Mouse (Mus musculus): ENCODE measurements around the gene Ndufaf1. TPM values are rescaled to one million over a fixed set of nuclear protein-coding genes. Genes with fewer than 3 reads are reported as not detected.
A peak's percentile ranks its signal among the peaks of the same experiment; 100 is the strongest.

The Ndufaf1 gene
- polyA plus RNA-seq, 2 experiments, result 18.8 to 44.0 TPM

GRCm38 (mm10) chr2:119618199-119618982 is 44.2 kb downstream of the Ndufaf1 start, which contains the start of the genes Nusap1 and Oip5:
Nusap1 (plus strand) TSS chr2:119618298.
Oip5 (minus strand) TSS chr2:119618469.
- peak within 1 kb of the TSS; percentile 57 for H3K9ac ChIP-seq (ENCODE audit: low read depth, low read length, severe bottlenecking)
- peak; percentile 99 for DNase-seq (ENCODE audit: low spot score)
- H3K27me3 ChIP-seq (ENCODE audit: control insufficient read depth, insufficient read depth, low read length), result no peaks in the 10 kb centered on the region
- no peaks in the 10 kb centered on the region for H3K9me3 ChIP-seq (ENCODE audit: control insufficient read depth, low read length)
- peak; percentile 100 for ATAC-seq (ENCODE audit: low FRiP score, low read depth)
- peaks cover 8% of the 10 kb centered on the region; the same call in 1 of the 2 replicates for H3K4me1 ChIP-seq (ENCODE audit: control insufficient read depth, insufficient read depth, low read length)
- peak; percentile 63; the same call in 1 of the 2 replicates for TF ChIP-seq POLR2A (IDR thresholded peaks at IDR 0.05; ENCODE audit: borderline replicate concordance, extremely low read depth, insufficient read depth, insufficient read length)
- H3K27ac ChIP-seq (replicated peaks; ENCODE audit: low read depth, low read length), result 0 out of 2 replicates have a peak within 1 kb of the TSS, but pooled peaks have one; percentile 53
- peak within 1 kb of the TSS; percentile 68 for H3K4me2 ChIP-seq (replicated peaks; ENCODE audit: low read depth, low read length, severe bottlenecking)
- peaks cover 1% of the 10 kb centered on the region for H3K36me3 ChIP-seq (ENCODE audit: control insufficient read depth, insufficient read depth, low read length)
- H3K4me3 ChIP-seq (replicated peaks; ENCODE audit: low read length), result peak within 1 kb of the TSS; percentile 65
- under 1% methylated on average over 55 of the region's 55 CpGs for WGBS

GRCm38 (mm10) chr2:119617841-119618198 is 44.8 kb downstream of the Ndufaf1 start:
- Histone ChIP-seq H3K4me1 (ENCODE audit: control insufficient read depth, insufficient read depth, low read length) (peaks cover 8% of the 10 kb centered on the region; the same call in 1 of the 2 replicates), H3K4me2 (replicated peaks; ENCODE audit: low read depth, low read length, severe bottlenecking) (peak overlapping the region; percentile 68), H3K36me3 (ENCODE audit: control insufficient read depth, insufficient read depth, low read length) (no peaks in the 10 kb centered on the region), H3K9me3 (ENCODE audit: control insufficient read depth, low read length) (no peaks in the 10 kb centered on the region), H3K27ac (replicated peaks; ENCODE audit: low read depth, low read length) (no peak overlapping the region), H3K9ac (ENCODE audit: low read depth, low read length, severe bottlenecking) (peak overlapping the region; percentile 57), H3K27me3 (ENCODE audit: control insufficient read depth, insufficient read depth, low read length) (no peaks in the 10 kb centered on the region), H3K4me3 (replicated peaks; ENCODE audit: low read length) (peak overlapping the region; percentile 65)
- DNase-seq (ENCODE audit: low spot score) (peak; percentile 7), ATAC-seq (ENCODE audit: low FRiP score, low read depth) (no peak; the same call in 1 of the 2 replicates)
- TF ChIP-seq POLR2A (IDR thresholded peaks at IDR 0.05; ENCODE audit: borderline replicate concordance, extremely low read depth, insufficient read depth, insufficient read length), result no peak
- under 1% methylated on average over 13 of the region's 13 CpGs for WGBS

- Histone ChIP-seq H3K36me3 (ENCODE audit: control insufficient read depth, insufficient read depth, low read length) (peaks cover 61% of the 10 kb centered on the region), H3K9ac (ENCODE audit: low read depth, low read length, severe bottlenecking) (no peak overlapping the region)
- no peak for TF ChIP-seq POLR2A (IDR thresholded peaks at IDR 0.05; ENCODE audit: borderline replicate concordance, extremely low read depth, insufficient read depth, insufficient read length)
These were observed 55.6 kb downstream of the Ndufaf1 start for GRCm38 (mm10) chr2:119607023-119607422.

More at GRCm38 (mm10) chr2:119607023-119607422, 55.6 kb downstream of the Ndufaf1 start:
- H3K27ac ChIP-seq (replicated peaks; ENCODE audit: low read depth, low read length), result no peak overlapping the region
- no peaks in the 10 kb centered on the region for H3K9me3 ChIP-seq (ENCODE audit: control insufficient read depth, low read length)
- no peak overlapping the region for H3K4me3 ChIP-seq (replicated peaks; ENCODE audit: low read length)
- H3K4me1 ChIP-seq (ENCODE audit: control insufficient read depth, insufficient read depth, low read length), result no peaks in the 10 kb centered on the region
- H3K4me2 ChIP-seq (replicated peaks; ENCODE audit: low read depth, low read length, severe bottlenecking), result no peak overlapping the region
- 97% methylated on average over 4 of the region's 4 CpGs for WGBS
- no peak for ATAC-seq (ENCODE audit: low FRiP score, low read depth)
- no peak for DNase-seq (ENCODE audit: low spot score)
- no peaks in the 10 kb centered on the region for H3K27me3 ChIP-seq (ENCODE audit: control insufficient read depth, insufficient read depth, low read length)

Other genes with a start within 250 kb of the Ndufaf1 start
- 15.7 and 16.4 TPM in 2 replicates for gene Ino80, start 185.1 kb downstream of the Ndufaf1 start, polyA plus RNA-seq (2012; rRNA removed)
- 6.3 TPM in 2 replicates for gene Ino80, start 185.1 kb downstream of the Ndufaf1 start, polyA plus RNA-seq (2014; fragmentation: Nextera tagmentation; extraction: Ambion mirVana)
- 0.12 and 0.19 TPM in 2 replicates for gene Exd1, start 115.2 kb downstream of the Ndufaf1 start, polyA plus RNA-seq (2012; rRNA removed)
- gene Exd1, start 115.2 kb downstream of the Ndufaf1 start, polyA plus RNA-seq (2014; fragmentation: Nextera tagmentation; extraction: Ambion mirVana), result 0.12 and 0.39 TPM in 2 replicates
- gene Chp1, start 115.1 kb downstream of the Ndufaf1 start, polyA plus RNA-seq (2012; rRNA removed), result 53.8 and 61.7 TPM in 2 replicates
- 55.6 and 64.4 TPM in 2 replicates for gene Chp1, start 115.1 kb downstream of the Ndufaf1 start, polyA plus RNA-seq (2014; fragmentation: Nextera tagmentation; extraction: Ambion mirVana)
- gene Nusap1, start 44.5 kb downstream of the Ndufaf1 start, polyA plus RNA-seq (2012; rRNA removed), result 24.3 and 37.8 TPM in 2 replicates
- 51.9 and 58.6 TPM in 2 replicates for gene Nusap1, start 44.5 kb downstream of the Ndufaf1 start, polyA plus RNA-seq (2014; fragmentation: Nextera tagmentation; extraction: Ambion mirVana)
- 19.6 and 19.8 TPM in 2 replicates for gene Oip5, start 44.4 kb downstream of the Ndufaf1 start, polyA plus RNA-seq (2012; rRNA removed)
- 16.3 and 16.6 TPM in 2 replicates for gene Oip5, start 44.4 kb downstream of the Ndufaf1 start, polyA plus RNA-seq (2014; fragmentation: Nextera tagmentation; extraction: Ambion mirVana)
- gene Rtf1, start 12.2 kb upstream of the Ndufaf1 start, polyA plus RNA-seq (2012; rRNA removed), result 30.0 and 32.3 TPM in 2 replicates
- gene Rtf1, start 12.2 kb upstream of the Ndufaf1 start, polyA plus RNA-seq (2014; fragmentation: Nextera tagmentation; extraction: Ambion mirVana), result 33.2 and 33.7 TPM in 2 replicates
- gene Itpka, start 79.5 kb upstream of the Ndufaf1 start, polyA plus RNA-seq (2012; rRNA removed), result 0.50 and 0.54 TPM in 2 replicates
- gene Itpka, start 79.5 kb upstream of the Ndufaf1 start, polyA plus RNA-seq (2014; fragmentation: Nextera tagmentation; extraction: Ambion mirVana), result 0.28 and 0.52 TPM in 2 replicates
- 0.12 and 0.13 TPM in 2 replicates for gene Ltk, start 97.6 kb upstream of the Ndufaf1 start, polyA plus RNA-seq (2012; rRNA removed)
- gene Ltk, start 97.6 kb upstream of the Ndufaf1 start, polyA plus RNA-seq (2014; fragmentation: Nextera tagmentation; extraction: Ambion mirVana), result 0.10 TPM in 1 of 2 replicates, not detected in the other
- 27.7 and 39.8 TPM in 2 replicates for gene Rpap1, start 124.7 kb upstream of the Ndufaf1 start, polyA plus RNA-seq (2012; rRNA removed)
- 22.5 and 27.0 TPM in 2 replicates for gene Rpap1, start 124.7 kb upstream of the Ndufaf1 start, polyA plus RNA-seq (2014; fragmentation: Nextera tagmentation; extraction: Ambion mirVana)
- 44.2 and 49.9 TPM in 2 replicates for gene Tyro3, start 134.9 kb upstream of the Ndufaf1 start, polyA plus RNA-seq (2012; rRNA removed)
- 28.5 and 31.7 TPM in 2 replicates for gene Tyro3, start 134.9 kb upstream of the Ndufaf1 start, polyA plus RNA-seq (2014; fragmentation: Nextera tagmentation; extraction: Ambion mirVana)
- 27.3 and 30.9 TPM in 2 replicates for gene Mga, start 234.4 kb upstream of the Ndufaf1 start, polyA plus RNA-seq (2012; rRNA removed)
- gene Mga, start 234.4 kb upstream of the Ndufaf1 start, polyA plus RNA-seq (2014; fragmentation: Nextera tagmentation; extraction: Ambion mirVana), result 38.4 and 42.3 TPM in 2 replicates